Mouse (Mus musculus): Measurements from ENCODE around the gene Ndufb7. TPM values are rescaled to one million over a fixed set of nuclear protein-coding genes. Genes with fewer than 3 reads are reported as not detected.
A peak's percentile ranks its signal among the peaks of the same experiment; 100 is the strongest.
"Not testable (repeated sequence)": the region's sequence is repeated elsewhere in the genome, so short reads cannot be mapped to it uniquely, and the experiment has no call there.

Ndufb7 gene
- total RNA-seq (2021), result 100 to 1,000 TPM; 140 to 161 TPM

- DNase-seq (ENCODE audit: extremely low spot score in 1 of 2, low spot score in 1 of 2), result peak; percentile 98 to 99
Observed at GRCm38 (mm10) chr8:83566469-83567395, at the start of gene Ndufb7. Gene Ndufb7 (plus strand): TSS chr8:83566671.

DNA sequence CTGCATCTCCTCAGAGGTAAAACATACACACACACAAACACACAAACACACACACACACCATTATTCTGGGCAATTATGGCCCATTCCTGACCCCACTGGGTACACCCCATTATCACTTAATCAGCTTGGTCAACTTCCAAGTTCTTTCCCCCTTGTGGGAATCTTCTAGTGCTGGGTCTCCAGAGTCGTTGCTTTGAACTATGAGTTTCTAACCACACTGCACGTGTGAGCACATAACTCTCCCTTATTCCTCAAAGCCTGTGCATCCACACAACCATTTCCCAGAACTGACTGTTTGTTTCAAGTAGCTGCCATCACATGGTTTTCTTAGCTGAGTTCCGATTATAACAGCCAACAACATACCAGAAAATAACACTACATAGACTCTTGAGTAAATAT lies 46.0 kb upstream of the Ndufb7 start:
- no peak for DNase-seq (ENCODE audit: extremely low spot score in 1 of 2, low spot score in 1 of 2)

DNA sequence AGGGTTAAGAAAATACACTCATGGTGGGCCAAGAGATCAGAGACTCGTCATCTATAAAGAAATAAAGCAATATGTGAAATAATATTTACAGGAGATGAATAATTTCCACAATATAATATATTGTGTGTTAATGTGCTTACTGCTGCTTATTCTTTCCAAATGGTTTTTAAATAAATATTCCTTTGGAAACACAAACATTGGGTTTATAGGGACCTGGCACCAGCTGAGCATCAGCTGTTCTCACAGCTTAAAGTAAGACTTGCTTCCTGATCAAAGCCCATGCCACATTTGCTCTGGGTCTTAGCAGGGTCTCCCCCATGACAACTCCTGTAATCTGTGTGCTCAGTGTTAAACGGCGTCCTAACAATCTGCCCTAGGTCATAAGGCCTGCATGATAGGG lies 45.6 kb upstream of the Ndufb7 start:
- DNase-seq (ENCODE audit: extremely low spot score in 1 of 2, low spot score in 1 of 2), result not testable (repeated sequence)

DNA sequence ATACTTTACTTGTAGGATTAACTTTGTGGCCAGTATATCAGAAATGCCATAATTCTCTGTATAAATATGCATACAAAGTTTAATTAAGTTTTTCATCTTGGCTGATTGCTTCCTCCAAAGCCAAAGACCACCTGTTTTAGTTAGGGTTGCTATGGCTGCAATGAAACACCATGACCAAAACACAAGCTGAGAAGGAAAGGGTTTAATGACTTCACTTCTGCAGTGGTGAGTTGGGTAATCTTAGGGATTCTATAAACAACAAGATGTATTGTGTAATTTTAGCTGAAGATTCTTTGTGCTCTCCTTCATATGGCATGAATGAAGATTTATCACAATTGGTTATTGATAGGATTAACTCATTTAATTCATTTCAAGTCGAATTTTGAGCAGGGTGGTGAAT lies 45.2 kb upstream of the Ndufb7 start:
- DNase-seq (ENCODE audit: extremely low spot score in 1 of 2, low spot score in 1 of 2), result no peak

GRCm38 (mm10) chr8:83534802-83535201 lies 31.7 kb upstream of the Ndufb7 start:
- DNase-seq (ENCODE audit: extremely low spot score in 1 of 2, low spot score in 1 of 2), result no peak

- no peak for DNase-seq (ENCODE audit: extremely low spot score in 1 of 2, low spot score in 1 of 2)
Observed at GRCm38 (mm10) chr8:83535736-83536135, 30.7 kb upstream of the Ndufb7 start, which contains the start of gene Olfr370. Gene Olfr370 (plus strand): TSS chr8:83535780.

DNA sequence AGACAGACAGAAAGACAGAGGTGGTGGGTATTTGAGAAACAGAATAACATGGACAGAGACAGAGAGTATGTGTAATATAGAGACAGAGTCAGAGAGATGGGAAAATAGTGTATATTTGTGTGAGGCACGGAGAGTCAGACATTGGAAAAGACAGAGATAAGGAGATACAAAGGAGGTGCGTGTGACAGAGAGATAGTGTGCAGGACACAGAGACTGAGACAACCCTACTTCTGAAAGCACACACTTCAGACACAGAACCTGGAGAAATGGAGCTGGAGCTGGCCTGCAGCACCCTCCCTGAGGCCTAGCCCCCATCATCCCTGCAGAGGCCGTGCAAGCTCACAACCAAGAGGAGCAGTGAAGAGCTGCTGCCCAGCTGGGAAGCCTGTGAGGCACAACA lies 3.8 kb upstream of the Ndufb7 start:
- no peak for DNase-seq (ENCODE audit: extremely low spot score in 1 of 2, low spot score in 1 of 2)

DNA sequence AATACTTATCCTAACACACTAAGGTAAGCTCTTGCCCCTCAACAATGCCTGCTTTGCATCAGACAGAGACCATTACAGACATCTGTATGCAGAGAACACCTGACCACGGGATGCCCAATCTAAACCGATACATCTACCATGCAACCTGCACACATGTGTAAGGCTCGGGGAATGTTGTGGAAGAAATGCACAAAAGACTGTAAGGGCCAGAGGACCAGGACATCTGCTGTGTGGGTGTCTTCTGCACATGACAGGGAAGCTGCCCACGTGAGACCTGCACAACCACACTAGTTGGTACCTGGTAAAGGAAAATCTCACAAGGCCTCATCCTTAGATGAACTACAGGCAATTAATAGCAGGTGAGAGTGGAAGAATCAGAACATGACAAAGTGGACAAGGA lies 3.2 kb upstream of the Ndufb7 start:
- no peak for DNase-seq (ENCODE audit: extremely low spot score in 1 of 2, low spot score in 1 of 2)

DNA sequence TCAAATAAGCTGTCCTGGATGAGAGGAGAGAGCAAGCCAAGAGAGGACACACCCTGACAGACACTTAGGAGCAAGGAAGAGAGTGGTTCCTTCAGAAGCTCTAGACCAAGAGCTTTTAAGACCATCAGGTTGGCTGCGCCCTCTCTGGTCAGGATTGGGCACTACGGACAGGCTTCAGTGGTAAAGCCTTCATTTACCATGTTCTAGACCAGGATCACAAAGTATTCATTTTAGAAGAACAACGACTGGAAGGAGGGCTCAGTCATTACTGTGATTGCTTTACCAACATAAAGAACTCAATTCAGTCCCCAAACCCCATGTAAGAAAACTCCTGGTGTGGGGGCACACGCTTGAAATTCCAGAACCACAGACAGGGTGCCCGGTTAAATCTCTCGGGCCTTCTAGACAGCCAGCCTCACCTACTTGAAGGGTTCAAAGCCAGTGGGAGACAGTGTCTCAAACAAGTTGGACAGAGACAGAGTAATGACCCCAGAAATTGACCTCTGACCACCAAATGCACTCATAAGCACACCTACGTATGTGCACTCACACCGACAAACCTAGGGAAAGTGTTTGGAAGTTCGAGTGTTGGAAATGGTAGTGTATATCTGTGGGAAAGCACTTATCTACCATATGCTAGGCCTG lies 618 bp upstream of the Ndufb7 start:
- no peak for DNase-seq (ENCODE audit: extremely low spot score in 1 of 2, low spot score in 1 of 2)

GRCm38 (mm10) chr8:83567668-83568067 lies 1.2 kb downstream of the Ndufb7 start:
- no peak for DNase-seq (ENCODE audit: extremely low spot score in 1 of 2, low spot score in 1 of 2)

DNA sequence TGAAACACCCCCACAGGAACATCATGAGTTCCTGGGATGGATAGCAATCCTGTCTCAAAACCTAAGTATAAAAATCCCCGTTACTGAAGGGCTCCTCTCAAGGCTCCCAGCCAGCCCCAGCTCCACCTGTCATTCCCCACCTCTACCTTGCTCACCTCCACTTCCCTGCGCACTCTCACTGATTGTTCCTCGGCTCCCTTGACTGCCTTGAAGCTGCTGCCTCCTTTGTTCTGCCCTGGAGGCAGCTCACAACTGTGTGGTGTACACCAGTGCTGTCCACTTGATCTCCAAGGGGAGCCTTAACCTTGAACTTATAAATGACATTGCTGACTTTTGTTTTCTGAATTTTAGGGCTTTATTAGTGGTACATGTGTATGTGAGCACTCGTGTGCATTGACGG lies 1.7 kb downstream of the Ndufb7 start:
- no peak for DNase-seq (ENCODE audit: extremely low spot score in 1 of 2, low spot score in 1 of 2)

GRCm38 (mm10) chr8:83568755-83569154 lies 2.3 kb downstream of the Ndufb7 start:
- no peak for DNase-seq (ENCODE audit: extremely low spot score in 1 of 2, low spot score in 1 of 2)

- DNase-seq (ENCODE audit: extremely low spot score in 1 of 2, low spot score in 1 of 2), result no peak
Observed at GRCm38 (mm10) chr8:83569165-83569564, 2.7 kb downstream of the Ndufb7 start.

- no peak for DNase-seq (ENCODE audit: extremely low spot score in 1 of 2, low spot score in 1 of 2)
Observed at GRCm38 (mm10) chr8:83570272-83571000, 4.0 kb downstream of the Ndufb7 start.

DNA sequence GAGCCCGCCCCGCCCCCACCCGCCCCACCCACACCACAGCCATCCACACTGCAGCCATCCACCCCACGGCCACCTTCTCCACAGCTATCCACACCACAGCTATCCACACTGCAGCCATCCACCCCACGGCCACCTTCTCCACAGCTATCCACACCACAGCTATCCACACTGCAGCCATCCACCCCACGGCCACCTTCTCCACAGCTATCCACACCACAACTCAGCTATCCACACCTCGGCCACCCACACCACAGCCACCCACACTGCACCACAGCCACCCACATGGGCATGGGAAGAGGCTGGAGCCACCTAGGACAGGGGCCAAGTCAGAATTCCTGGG lies 4.5 kb downstream of the Ndufb7 start:
- not testable (repeated sequence) for DNase-seq (ENCODE audit: extremely low spot score in 1 of 2, low spot score in 1 of 2)

DNA sequence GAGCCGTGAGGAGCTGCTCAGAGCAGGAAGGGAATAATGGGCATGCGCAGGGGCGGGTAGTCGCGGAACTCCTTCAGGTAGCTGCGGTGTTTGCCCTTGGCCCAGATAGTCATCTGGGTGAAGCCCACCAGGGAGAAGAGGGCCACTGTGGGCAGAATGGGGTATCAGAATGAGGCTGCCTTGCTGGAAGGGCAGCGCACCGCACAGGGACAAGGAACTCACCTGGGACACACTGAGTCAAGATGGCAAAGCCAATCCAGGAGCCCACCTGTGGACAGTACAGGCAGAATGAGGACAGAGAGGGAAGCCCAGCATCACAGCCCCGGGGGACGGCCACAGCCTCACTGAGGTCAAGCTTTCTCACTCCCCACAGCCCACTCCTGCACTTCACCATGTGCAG lies 5.3 kb downstream of the Ndufb7 start:
- no peak for DNase-seq (ENCODE audit: extremely low spot score in 1 of 2, low spot score in 1 of 2)

DNA sequence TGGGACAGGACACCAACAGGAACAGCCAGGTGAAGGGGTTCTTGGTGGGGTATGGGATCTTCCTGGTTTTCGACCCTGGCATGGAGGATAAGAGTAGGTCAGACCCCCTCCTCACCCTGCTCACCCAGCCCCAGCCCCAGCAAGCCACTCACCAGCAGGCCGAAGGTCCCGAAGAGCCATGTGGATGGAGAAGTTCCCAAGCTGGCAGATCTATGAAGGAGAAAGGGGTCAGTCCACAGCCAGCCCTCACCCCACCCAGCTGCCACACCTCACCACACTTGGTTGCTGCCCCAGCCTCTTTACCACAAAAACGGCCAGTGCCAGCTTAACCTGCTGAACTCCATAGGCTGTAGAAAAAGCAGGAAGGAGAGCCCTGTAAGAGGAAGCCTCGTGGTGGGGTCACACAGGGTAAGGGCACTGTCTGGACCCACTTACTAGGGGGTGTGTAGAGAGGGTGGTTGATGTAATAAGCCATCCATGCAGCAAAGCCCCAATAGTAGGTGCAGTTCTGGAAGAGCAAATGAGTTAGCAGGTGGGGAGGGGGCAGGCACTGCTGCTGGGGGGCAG lies 5.9 kb downstream of the Ndufb7 start:
- DNase-seq (ENCODE audit: extremely low spot score in 1 of 2, low spot score in 1 of 2), result no peak

- no peak for DNase-seq (ENCODE audit: extremely low spot score in 1 of 2, low spot score in 1 of 2)
Observed at GRCm38 (mm10) chr8:83573140-83573875, 6.8 kb downstream of the Ndufb7 start.

DNA sequence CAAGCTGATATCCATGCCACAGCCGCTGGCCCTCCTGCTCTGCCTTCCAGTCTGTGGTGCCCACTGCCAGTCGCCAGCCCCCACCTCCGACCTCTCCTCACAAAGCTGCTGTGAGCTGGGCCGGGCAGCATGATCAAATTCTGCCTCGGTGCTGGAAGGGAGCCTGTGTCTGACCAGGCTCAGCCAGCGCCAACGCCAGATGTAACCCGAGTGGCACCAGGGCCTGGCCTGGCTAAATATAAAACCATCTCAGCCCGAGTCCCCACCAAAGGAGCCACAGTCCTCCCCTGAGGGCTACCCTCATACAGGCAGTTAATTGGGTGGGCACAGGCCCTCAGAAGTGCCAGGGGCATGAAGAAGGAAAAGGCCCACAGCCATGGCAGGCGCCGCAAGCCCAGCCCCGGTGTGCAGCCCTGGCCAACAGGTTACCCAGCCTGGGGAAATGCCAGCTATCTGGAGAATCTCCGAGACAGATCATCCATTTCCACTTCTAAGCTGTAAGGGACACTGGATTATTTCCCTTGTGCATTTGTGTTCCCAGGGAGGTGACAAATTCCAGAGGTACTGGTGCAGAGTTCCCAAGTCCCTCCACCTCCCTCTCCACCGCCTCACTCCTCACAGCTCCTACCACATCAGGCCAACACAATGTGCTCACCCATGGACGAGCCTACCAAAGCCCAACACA lies 8.3 kb downstream of the Ndufb7 start:
- DNase-seq (ENCODE audit: extremely low spot score in 1 of 2, low spot score in 1 of 2), result no peak

Data from layer of hippocampus, postnatal 25 days (tissue).